Mouse (Mus musculus): ENCODE measurements at regions not wholly inside any gene's neighbourhood (a gene's known extent, or its start where the extent isn't known, plus 50 kb on each side); places are given as distances from the start of the nearest gene placed in this dataset.

DNA sequence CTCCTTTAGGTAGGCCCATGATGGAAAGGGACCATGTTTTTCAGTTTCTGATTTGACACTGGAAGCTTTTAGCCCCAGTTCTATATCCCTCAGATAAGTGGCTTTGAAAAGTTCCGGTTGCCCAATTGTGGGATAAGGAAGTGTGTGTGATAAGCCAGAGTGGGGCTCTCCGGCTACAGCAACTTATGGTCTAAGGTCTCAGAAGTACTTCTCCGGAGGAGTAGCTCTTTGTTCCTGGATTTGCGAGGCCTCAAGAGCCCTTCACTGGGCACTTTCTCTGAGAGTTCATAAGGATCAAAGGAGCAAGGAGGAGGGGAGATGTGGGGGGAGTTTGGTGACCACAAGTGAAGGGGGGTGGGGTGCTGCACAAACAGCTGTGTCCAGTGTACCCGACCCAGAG is 118.3 kb upstream of the Id2 start:
- no peak for TF ChIP-seq FLI1 (IDR thresholded peaks at IDR 0.05; ENCODE audit: low read length)
- TF ChIP-seq GATA1 (IDR thresholded peaks at IDR 0.05; ENCODE audit: borderline replicate concordance, low read length): no peak

Data from megakaryocyte, embryonic 14.5 days (primary cell).